Mouse (Mus musculus) neural tube, embryonic 10.5 days (tissue): ENCODE measurements around the gene Arl8b.

Experiments used
- DNase-seq: peaks from one replicate; pipeline ENCODE4 v3.0.0-alpha.2; 2017; ENCODE audit warnings: low spot score; ENCODE audit errors: extremely low spot score

Arl8b gene

GRCm38 (mm10) chr6:108784056-108784455 lies 1.2 kb downstream of the Arl8b start:
- DNase-seq = no peak

DNA sequence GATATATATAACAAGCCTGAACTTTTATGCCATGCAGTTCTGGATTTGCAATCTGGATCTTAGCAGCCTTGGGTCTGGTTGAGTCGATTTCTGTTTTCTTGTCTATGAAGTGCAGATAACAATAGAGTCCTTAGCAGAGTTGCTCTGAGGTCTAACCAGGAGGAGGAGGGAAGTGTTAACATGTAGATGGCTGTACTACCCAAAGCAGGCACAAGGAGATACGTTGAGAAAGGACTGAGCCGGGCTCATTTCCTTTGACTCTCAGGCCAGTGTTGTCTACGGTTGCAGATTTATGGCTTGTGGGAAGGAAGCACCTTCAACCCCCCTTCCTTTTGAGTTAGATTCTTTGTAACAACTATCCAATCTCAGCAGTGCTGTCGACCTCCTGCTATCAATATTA lies 1.9 kb downstream of the Arl8b start:
- DNase-seq = no peak

- no peak for DNase-seq
Observed at GRCm38 (mm10) chr6:108785551-108785950, 2.7 kb downstream of the Arl8b start.

DNA sequence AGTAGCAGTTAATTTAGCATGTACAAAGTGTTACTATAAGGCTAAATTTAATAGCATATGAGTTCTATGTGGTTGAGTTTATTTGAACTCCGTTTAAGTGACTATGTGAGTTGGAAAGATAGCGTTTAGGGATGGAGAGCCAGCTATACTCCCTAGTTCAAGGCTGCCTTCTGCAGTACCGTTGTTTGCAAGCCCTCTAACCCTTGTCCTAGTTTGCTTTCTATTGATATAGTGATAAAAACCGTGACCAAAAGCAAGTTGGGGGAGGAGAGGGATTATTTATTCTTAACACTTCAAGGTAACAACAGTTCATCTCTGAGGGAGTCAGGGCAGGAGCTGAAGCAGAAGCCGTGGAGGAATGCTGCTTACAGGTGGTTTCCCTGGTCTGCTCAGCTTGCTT lies 8.6 kb downstream of the Arl8b start:
- DNase-seq = no peak

GRCm38 (mm10) chr6:108795912-108796311 lies 13.0 kb downstream of the Arl8b start:
- no peak for DNase-seq

GRCm38 (mm10) chr6:108796706-108797105 lies 13.8 kb downstream of the Arl8b start:
- DNase-seq = no peak

- no peak for DNase-seq
Observed at GRCm38 (mm10) chr6:108805194-108805593, 22.3 kb downstream of the Arl8b start.

GRCm38 (mm10) chr6:108805871-108806270 lies 23.0 kb downstream of the Arl8b start:
- DNase-seq = no peak

DNA sequence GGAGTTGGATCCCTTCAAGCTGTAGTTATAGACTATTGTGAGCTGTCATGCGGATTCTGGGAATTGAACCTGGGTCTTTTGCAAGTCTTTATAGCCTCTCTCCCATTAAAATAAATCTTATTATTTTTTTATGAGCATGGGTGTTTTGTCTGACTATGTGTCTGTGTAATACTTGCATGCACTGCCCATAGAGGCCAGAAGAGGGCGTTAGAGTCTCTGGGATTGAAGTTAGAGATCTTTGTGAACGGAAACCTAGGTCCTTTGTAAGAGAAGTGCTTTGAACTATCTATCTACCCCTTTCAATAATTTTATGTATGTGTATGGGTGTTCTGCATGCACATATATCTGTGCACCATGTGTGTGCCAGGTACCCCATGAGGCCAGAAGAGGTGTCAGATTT lies 24.5 kb downstream of the Arl8b start:
- DNase-seq = no peak

GRCm38 (mm10) chr6:108808786-108809185 lies 25.9 kb downstream of the Arl8b start:
- DNase-seq = no peak

GRCm38 (mm10) chr6:108810237-108810636 lies 27.3 kb downstream of the Arl8b start:
- DNase-seq = no peak

DNA sequence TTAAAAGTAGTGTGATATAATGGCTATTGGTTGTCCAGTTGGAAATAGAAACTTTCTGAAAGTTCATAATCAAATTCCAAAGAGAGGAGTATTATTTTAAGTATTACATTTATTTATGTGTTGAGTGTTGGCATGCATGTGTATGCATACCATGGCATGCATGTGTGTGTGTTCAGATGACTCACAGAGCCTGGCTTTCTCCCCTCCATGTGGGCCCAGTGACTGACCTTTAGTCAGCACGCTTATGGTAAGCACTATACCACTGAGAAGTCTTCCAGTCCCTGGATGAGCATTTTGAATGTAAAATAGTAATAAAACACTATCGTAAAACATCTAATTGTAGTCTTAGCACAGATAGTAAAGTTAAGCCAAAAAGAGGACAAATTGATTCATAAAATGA lies 29.2 kb downstream of the Arl8b start:
- no peak for DNase-seq

DNA sequence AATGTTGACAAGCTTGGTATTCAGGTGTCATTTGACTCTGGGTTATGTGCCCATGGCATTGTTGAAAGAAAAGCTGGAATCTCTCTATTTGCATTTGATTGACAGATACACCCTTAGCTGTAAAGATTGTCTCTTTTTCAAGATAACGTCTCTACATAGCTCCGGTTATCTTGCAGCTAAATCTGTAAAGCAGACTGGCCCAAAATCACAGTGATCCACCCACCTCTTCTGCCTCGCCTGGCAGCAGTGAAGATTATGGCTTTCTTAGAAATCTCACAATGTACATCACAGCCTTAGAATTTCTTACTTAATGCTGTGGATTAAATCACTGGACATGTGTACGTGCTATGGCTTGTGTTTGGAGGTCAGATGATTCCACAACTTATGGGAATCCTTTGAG lies 34.6 kb downstream of the Arl8b start:
- no peak for DNase-seq

DNA sequence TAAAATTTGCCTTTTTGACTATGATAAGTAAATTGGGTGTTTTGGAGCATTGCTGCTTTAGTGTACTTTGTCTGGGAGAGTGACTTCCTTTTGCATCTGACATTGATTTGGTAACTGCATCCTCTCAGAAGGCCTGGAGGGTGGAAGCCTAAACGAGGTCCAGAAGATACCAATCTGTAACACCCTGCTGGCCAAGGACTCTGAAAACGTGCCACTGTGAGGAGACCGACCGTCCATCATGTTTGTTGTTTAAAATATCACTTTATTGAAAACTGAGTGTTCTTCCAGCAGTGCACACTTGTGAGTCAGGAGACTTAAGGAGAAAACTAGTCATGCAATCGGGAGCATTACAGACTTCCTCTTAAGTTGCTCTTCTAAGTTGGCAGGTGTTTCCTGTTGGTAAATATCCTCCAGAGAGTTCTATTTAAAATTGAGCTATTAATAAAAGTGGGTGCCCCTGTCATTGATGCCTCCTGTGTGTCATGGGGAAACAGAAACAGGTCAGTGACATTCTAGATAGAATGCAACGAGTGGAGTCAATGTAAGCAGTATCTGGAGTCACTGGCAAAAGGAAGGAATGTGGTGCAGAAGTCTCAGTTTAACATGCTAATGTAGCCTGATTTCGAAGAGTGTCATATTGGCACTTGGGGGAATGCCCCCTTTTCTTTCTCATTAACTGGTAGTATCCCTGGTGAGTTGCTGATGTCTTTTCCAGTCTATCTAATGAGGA lies 42.1 kb downstream of the Arl8b start:
- DNase-seq = no peak

- DNase-seq = no peak
Observed at GRCm38 (mm10) chr6:108826070-108826469, 43.2 kb downstream of the Arl8b start.

DNA sequence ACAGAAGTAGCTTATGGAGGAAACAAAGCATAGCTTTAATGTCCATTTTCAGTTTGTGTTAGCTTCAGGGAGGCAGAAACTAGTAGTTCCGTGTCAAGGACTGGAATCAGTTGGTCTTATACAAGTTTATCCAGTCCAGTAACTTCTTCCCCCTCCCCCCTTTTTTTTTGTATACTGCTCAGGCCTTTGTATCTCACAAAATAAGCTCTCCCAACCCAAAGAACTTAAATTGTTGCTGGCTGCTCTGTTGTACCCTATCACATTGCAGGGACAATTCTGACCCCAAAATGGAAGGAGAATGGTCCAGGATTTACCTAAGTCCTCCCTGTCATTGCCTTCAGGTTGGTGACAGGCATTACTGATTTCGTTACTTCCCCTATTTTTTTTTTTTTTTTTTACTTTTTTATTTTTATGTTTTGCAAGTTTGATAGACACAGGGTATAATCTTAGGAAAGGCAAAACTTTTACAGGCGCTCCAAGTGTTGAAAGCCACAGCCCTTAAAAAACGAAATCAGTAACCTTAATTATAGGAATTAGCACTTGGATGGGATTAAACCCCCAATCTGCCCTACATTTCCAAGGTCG lies 44.5 kb downstream of the Arl8b start:
- no peak for DNase-seq

- peak; percentile 97 for DNase-seq
Observed at GRCm38 (mm10) chr6:108828234-108828868, 45.5 kb downstream of the Arl8b start, which contains the start of gene Edem1. TSS of gene Edem1 (plus strand) at chr6:108828641.

DNA sequence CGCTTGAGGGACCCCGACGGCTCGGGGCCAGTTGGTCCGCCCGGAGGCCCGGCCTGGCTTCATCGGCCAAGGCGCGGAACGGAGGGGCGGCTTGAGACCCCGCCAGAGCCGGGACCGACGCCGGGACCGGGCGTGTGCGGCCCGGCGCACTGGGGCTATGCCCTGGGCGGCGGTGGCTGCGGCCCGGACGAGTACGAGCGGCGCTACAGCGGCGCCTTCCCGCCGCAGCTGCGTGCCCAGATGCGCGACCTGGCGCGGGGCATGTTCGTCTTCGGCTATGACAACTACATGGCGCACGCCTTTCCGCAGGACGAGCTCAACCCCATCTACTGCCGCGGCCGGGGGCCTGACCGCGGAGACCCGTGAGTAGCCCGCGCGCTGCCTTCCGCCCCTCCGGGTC lies 46.0 kb downstream of the Arl8b start:
- no peak for DNase-seq

DNA sequence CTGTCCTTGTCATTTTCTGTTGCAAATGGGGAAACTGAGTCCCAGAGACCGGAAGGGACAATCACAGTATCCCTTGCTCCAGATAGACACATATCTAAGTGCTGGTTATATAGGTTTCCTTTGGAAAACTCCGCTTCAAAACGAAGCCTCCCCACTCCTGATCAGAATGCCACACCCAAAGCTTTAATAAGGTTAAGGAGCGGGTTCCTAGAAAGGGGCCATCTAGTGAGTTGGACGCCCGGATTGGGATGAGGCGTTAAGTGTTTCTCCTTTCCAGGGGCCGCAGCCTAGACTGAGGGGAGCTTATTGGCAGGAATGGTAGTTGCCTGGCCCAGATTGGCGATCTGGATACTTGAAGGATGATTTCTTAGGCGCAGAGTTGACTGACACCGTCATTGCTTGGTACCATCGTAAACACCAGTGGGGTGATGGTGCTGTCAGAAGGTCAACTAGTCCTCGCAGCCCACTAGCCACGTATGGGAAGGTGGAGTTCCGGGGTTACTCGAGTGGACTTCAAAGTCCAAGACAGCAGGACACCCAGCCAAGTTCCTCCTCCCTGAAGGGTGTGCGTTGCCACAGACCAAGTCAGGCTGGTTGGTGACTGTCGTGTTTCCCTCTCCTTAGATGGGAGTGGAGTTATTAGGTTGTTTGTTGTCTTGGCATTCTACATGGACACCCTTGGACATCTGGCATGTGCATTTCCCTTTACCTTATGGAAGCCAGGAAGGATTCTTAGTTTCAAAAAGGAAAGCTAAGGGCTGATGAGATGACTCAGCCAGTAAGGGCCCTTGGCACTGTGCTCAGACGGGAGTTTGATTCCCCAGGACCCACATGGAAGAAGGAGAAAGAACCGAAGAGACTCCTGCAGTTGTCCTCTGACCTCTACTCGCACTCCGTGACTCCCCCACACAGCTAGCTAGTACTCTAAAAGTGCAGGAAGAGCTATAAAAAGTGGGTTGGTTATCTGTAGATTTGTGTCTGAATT lies 46.8 kb downstream of the Arl8b start:
- DNase-seq = peak; percentile 39

- no peak for DNase-seq
Observed at GRCm38 (mm10) chr6:108832170-108832569, 49.3 kb downstream of the Arl8b start.

DNA sequence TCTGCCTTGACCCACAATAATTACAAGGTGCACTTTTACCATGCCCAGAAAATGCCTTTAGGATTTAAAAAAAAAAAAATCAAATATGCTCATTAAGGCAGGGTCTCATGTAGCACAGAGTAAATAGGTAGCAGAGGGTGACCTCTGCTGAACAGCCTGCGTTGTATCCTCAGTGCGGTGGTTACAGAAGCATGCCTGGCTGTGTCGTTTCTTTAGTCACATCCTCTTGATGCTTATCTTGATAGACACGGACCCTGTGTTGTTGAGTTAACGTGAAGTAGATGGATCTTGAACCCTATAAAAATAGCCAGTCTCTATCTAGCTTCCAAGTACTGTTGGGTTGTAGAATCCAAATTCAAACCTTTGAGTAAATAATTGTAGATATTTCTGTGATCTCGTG lies 50.1 kb downstream of the Arl8b start:
- no peak for DNase-seq
